Mouse (Mus musculus) bone marrow macrophage, adult 2 months (primary cell): ENCODE measurements around the gene Acpp.

ENCODE experiments used
- CTCF ChIP-seq: IDR thresholded peaks from 2 replicates; pipeline ENCODE4 v1.5.1; 2012; ENCODE audit warnings: low read depth, mild to moderate bottlenecking, low read length, moderate library complexity
- POLR2A ChIP-seq: IDR thresholded peaks from 2 replicates; pipeline ENCODE4 v1.6.1; 2012; ENCODE audit warnings: mild to moderate bottlenecking, low read depth, low read length, borderline replicate concordance

DNA sequence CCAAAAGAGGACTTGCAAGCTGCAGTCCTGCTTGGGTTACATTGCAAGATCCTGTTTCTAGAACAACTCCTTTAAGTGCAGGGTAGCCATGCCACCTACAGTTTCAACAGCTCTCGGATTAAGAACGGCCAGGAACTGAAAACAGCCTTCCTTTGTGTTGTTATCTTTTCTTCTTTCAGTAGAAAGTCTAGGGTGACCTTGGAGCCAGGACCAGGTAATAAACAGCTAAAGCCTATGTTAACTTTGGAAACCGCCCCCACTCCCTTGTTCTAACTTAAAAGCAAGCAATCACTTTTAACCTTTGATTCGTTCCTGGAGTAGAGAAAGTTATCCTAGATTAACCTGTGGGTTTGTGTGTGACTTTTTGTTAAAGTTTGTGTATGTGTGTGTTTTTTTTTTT is 33.2 kb downstream of the Acpp start:
- TF ChIP-seq POLR2A (no peak), CTCF (no peak)
